Mouse (Mus musculus): ENCODE measurements around the gene Zfp629.

Zfp629 gene

DNA sequence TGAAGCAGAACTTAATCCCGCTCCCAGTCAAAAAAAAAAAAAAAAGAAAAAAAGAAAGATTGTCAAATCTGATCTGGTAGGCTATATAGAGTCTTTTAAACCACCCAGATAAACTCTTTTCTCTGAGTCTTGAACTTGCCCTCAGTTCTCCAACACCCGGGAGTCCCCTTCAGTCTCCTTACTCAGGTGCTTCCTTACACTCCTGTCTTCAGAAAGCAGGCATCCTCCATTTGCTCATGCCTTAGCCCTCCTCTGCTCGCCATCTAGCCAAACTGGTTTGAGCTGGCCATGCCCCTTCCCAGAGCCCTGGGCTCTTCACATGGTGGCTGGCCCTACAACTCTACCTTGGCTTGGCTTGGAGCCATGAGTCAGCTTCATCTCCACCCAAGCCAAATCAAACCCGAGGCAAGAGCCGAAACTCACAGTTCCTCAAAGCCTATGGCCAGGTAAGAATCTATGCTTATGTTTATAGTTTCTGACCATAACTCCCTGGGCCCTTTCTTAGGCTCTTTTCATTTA is 54.2 kb downstream of the Zfp629 start, which contains the start of gene Tmem265:
Tmem265 (plus strand) TSS at position 51 of the 519 bp plus-strand sequence.
- peak in 1 of 2 experiments; percentile 20 for DNase-seq

DNA sequence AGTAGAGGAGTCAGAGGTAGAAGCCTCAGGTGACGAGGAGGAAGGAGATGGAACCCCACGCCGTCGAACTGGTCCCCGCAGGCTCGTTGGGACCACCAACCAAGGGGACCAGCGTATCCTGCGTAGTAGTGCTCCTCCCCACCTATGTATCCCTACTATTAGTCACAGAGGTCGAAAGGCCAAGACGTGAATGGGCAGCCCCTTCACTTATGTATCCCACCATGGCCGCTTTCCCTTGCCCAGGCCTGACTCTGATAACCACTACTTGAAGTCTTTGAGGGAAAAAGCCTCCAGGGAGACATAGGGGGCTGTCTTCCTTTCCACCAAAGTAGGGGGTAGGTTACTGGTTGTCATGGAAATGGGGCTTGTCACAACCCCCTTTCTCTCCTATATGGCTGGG is 55.0 kb downstream of the Zfp629 start:
- no peak for DNase-seq
